Mouse (Mus musculus): Measurements from ENCODE around the gene Smim11. TPM values are rescaled to one million over a fixed set of nuclear protein-coding genes. Genes with fewer than 3 reads are reported as not detected.
A peak's percentile ranks its signal among the peaks of the same experiment; 100 is the strongest.

Smim11 gene
- polyA plus RNA-seq, 1 experiment, result 32.6 TPM

DNA sequence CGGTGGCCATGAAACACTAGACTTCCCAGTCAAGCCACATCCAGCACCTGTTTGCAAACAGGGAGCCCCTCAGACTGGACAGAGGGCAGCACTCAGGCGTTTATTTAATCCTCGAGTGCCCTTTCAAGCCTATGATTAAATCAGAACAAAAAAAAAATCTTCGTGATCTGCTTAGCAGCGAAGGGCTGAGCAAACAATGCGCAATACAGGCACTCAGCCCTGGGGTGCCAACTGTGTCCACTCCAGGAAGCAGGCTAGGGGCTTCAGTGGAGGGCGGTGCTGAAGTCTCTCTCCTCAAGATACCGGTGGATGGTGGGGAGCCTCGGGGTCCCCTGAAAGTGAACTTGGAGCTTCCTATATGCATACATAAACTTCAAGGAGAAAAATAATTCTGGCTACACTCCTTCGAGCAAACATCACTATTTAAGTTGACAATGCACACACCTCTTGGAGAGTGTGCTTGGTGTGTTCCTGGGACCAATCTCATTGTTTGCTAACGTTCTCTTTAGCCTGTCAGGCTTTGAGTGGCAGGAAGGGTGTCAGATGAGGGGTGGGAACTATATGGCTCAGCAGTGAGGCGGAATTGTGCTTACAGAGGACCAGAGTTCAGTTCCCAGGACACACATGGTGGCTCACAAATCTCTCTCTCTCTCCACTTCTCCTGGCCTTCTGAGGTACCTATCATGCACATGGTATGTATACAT, 6.7 kb upstream of the Smim11 start:
- no peak for DNase-seq (ENCODE audit: low read depth)
- no peak for TF ChIP-seq POLR2A (IDR thresholded peaks at IDR 0.05; ENCODE audit: borderline replicate concordance, extremely low read depth, insufficient read depth, insufficient read length, poor library complexity, severe bottlenecking)
- TF ChIP-seq CTCF (IDR thresholded peaks at IDR 0.05; ENCODE audit: borderline replicate concordance, extremely low read depth, insufficient read depth, insufficient read length), result no peak

- no peak for DNase-seq (ENCODE audit: low read depth)
- no peak for TF ChIP-seq POLR2A (IDR thresholded peaks at IDR 0.05; ENCODE audit: borderline replicate concordance, extremely low read depth, insufficient read depth, insufficient read length, poor library complexity, severe bottlenecking)
These were observed 5.8 kb upstream of the Smim11 start for GRCm38 (mm10) chr16:92295328-92295727.

DNA sequence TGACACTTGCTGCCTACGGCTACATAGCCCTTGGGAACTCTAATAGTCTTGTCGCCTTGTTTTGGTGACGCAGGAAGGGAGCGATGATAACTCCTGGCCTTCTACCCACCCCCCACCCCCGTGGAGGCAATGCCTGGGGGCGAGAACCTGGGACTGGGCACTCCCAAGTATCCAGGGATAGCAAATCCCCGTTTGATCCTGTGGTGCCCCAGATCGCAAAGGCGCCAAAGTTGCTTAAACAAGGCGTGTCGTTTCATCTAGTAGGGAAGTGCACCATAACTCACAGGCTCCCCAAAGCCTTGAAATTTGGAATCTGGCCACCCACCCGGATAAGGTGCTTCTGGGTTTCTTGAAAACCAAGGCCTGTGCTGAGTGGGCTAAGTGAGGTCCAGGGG, 323 bp downstream of the Smim11 start:
- DNase-seq (ENCODE audit: low read depth), result no peak

GRCm38 (mm10) chr16:92301989-92302388, 903 bp downstream of the Smim11 start:
- TF ChIP-seq POLR2A (IDR thresholded peaks at IDR 0.05; ENCODE audit: borderline replicate concordance, extremely low read depth, insufficient read depth, insufficient read length, poor library complexity, severe bottlenecking) (no peak), CTCF (IDR thresholded peaks at IDR 0.05; ENCODE audit: borderline replicate concordance, extremely low read depth, insufficient read depth, insufficient read length) (no peak)
- DNase-seq (ENCODE audit: low read depth), result peak; percentile 65

More for the DNA sequence above, 323 bp downstream of the Smim11 start:
- TF ChIP-seq POLR2A (IDR thresholded peaks at IDR 0.05; ENCODE audit: borderline replicate concordance, extremely low read depth, insufficient read depth, insufficient read length, poor library complexity, severe bottlenecking) (no peak), CTCF (IDR thresholded peaks at IDR 0.05; ENCODE audit: borderline replicate concordance, extremely low read depth, insufficient read depth, insufficient read length) (no peak)

DNA sequence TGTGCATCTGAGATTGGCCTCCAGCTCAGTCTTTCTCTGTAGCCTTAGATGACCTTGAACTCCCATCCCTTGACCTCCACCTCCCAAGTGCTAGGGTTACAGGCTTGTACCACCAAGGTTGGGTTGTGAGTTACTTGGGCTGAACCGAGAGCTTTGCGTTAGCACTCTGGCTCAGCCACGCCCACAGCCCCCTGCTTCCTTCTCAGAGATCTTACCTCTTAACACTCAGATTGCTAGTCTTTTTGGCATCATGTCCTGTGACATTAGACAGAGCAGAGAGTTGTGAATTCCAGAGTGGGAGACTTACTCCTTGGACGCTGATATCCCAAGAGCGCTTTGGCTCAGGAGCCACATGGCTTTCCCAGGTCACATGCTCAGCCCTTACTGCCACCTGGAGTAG, 1.4 kb downstream of the Smim11 start:
- no peak for DNase-seq (ENCODE audit: low read depth)
- no peak for TF ChIP-seq CTCF (IDR thresholded peaks at IDR 0.05; ENCODE audit: borderline replicate concordance, extremely low read depth, insufficient read depth, insufficient read length)
- no peak for TF ChIP-seq POLR2A (IDR thresholded peaks at IDR 0.05; ENCODE audit: borderline replicate concordance, extremely low read depth, insufficient read depth, insufficient read length, poor library complexity, severe bottlenecking)

DNA sequence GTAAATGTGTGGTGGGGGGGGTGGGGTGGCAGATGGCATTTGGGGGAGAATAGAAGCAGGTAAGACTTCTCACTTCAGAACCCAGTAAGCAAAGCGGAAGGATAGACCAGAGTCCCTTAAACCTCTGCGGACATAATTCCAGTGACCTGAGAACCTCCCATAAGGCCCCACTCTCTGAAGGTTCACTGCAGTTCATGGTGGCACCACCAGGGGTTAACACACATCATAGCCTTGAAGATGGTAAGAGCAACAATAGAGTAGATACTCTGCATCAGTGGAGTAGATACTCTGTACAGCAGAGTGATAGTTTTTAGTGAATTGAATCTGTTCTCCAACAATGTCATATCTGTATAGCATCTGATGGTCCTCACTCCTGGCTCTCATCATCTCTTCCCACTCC, 4.4 kb downstream of the Smim11 start:
- no peak for DNase-seq (ENCODE audit: low read depth)
- TF ChIP-seq POLR2A (IDR thresholded peaks at IDR 0.05; ENCODE audit: borderline replicate concordance, extremely low read depth, insufficient read depth, insufficient read length, poor library complexity, severe bottlenecking) (no peak), CTCF (IDR thresholded peaks at IDR 0.05; ENCODE audit: borderline replicate concordance, extremely low read depth, insufficient read depth, insufficient read length) (peak; percentile 18; the same call in 1 of the 2 replicates)

- DNase-seq (ENCODE audit: low read depth), result no peak
These were observed 6.9 kb downstream of the Smim11 start for GRCm38 (mm10) chr16:92307947-92308346.

DNA sequence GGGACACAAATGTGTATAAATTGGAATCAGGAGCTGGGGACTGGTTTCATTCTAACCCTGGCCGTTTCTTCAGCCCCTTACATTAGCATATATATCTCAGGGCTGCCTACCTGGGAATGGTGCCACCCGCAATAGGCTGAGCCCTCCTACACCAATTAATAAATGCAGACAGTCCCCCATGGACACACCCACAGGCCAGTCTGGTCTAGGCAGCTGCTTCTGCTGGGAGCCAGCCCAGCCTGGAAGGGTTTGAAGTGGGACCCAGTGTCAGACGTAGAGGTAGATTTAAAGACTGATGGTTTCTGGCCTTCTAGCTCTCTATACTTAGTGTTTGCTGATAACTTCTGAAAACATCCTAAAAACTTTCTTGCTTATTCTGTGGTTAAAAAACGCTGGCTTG, 8.0 kb downstream of the Smim11 start:
- TF ChIP-seq POLR2A (IDR thresholded peaks at IDR 0.05; ENCODE audit: borderline replicate concordance, extremely low read depth, insufficient read depth, insufficient read length, poor library complexity, severe bottlenecking), result no peak
- TF ChIP-seq CTCF (IDR thresholded peaks at IDR 0.05; ENCODE audit: borderline replicate concordance, extremely low read depth, insufficient read depth, insufficient read length), result no peak
- DNase-seq (ENCODE audit: low read depth), result peak; percentile 54

More at GRCm38 (mm10) chr16:92307947-92308346, 6.9 kb downstream of the Smim11 start:
- TF ChIP-seq POLR2A (IDR thresholded peaks at IDR 0.05; ENCODE audit: borderline replicate concordance, extremely low read depth, insufficient read depth, insufficient read length, poor library complexity, severe bottlenecking) (no peak), CTCF (IDR thresholded peaks at IDR 0.05; ENCODE audit: borderline replicate concordance, extremely low read depth, insufficient read depth, insufficient read length) (no peak)

- no peak for TF ChIP-seq POLR2A (IDR thresholded peaks at IDR 0.05; ENCODE audit: borderline replicate concordance, extremely low read depth, insufficient read depth, insufficient read length, poor library complexity, severe bottlenecking)
- TF ChIP-seq CTCF (IDR thresholded peaks at IDR 0.05; ENCODE audit: borderline replicate concordance, extremely low read depth, insufficient read depth, insufficient read length), result peak; percentile 88
- peak; percentile 77 for DNase-seq (ENCODE audit: low read depth)
These were observed 13.1 kb downstream of the Smim11 start for GRCm38 (mm10) chr16:92313953-92314741.

GRCm38 (mm10) chr16:92316049-92316738, 15.1 kb downstream of the Smim11 start:
- no peak for TF ChIP-seq CTCF (IDR thresholded peaks at IDR 0.05; ENCODE audit: borderline replicate concordance, extremely low read depth, insufficient read depth, insufficient read length)
- TF ChIP-seq POLR2A (IDR thresholded peaks at IDR 0.05; ENCODE audit: borderline replicate concordance, extremely low read depth, insufficient read depth, insufficient read length, poor library complexity, severe bottlenecking), result no peak
- no peak for DNase-seq (ENCODE audit: low read depth)

- peak; percentile 20 for DNase-seq (ENCODE audit: low read depth)
- TF ChIP-seq POLR2A (IDR thresholded peaks at IDR 0.05; ENCODE audit: borderline replicate concordance, extremely low read depth, insufficient read depth, insufficient read length, poor library complexity, severe bottlenecking) (no peak), CTCF (IDR thresholded peaks at IDR 0.05; ENCODE audit: borderline replicate concordance, extremely low read depth, insufficient read depth, insufficient read length) (peak; percentile 33; the same call in 1 of the 2 replicates)
These were observed 18.4 kb downstream of the Smim11 start for GRCm38 (mm10) chr16:92319353-92320109.
